Mouse (Mus musculus) G1E (cell line): ENCODE measurements around the gene E2f1.

Experiments
- CTCF ChIP-seq: IDR thresholded peaks from 2 replicates; pipeline ENCODE4 v1.5.1; 2012; ENCODE audit warnings: low read depth, low read length, inconsistent platforms, mixed read lengths
- GATA2 ChIP-seq: IDR thresholded peaks from 2 replicates; pipeline ENCODE4 v1.6.1; 2012; ENCODE audit warnings: low read depth, low read length, inconsistent platforms, borderline replicate concordance
- POLR2AphosphoS5 ChIP-seq: IDR thresholded peaks from 2 replicates; pipeline ENCODE4 v1.6.1; 2012; ENCODE audit warnings: low read depth, low read length, inconsistent platforms; ENCODE audit not compliant: insufficient replicate concordance
- TAL1 ChIP-seq: conservative IDR thresholded peaks from 2 replicates; pipeline ENCODE4 v1.6.1; 2012; ENCODE audit warnings: low read depth, low read length, inconsistent platforms, mixed read lengths

GRCm38 (mm10) chr2:154551476-154551875 lies 18.2 kb downstream of the E2f1 start, which contains the start of gene Actl10:
- TF ChIP-seq CTCF (no peak), TAL1 (no peak), GATA2 (no peak), POLR2AphosphoS5 (no peak)
